Mouse (Mus musculus): ENCODE results near the gene Cys1.

Cys1 gene

GRCm38 (mm10) chr12:24697484-24698204, 16.0 kb upstream of the Cys1 start:
- no peak for DNase-seq (ENCODE audit: low spot score)

DNA sequence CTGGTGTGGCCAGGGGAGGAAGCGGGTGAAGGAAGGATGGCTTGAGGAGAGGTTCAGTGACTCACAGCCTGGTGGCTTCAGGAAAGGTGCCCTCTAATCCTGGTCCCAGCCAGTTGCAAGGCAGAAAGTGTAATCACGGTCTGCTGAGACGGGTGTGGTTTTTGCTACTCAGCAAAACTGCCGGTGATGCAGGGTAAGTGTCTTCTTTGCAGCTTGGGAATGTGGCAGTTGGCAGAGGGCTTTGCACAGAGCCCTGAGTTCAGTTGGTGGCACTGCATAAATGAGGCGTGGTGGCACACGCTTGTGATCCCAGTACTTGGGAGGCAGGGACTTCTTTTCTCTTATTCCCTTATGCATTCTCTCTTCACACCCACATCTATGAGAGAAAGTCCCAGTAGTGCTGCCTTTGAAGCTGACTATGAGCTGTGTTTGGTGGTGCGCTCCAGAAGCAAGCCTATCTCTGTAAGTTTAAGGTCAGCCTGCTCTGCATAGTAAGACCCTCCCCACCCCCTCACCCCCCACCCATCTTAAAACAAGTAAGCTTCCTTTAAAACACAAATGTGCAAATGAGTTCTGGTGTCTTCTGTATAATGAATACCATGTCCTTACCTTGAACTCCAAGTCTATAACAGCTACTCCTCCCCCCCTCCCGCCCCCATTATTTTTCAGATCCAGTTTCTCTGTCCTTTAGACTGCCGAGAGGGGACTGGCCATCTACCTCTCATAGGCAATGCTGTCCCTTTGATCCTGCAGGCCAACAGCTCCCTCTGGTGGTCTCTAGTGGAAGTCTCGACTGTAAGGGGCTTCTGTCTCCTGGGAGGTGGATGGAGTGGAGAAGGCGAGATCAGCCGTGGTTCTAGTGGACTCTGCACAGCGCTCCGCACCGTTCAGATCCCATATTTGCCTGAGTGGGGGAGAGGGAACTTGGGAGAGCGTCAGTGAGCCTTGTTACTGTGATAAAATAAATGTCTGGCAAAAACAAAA, 15.2 kb upstream of the Cys1 start:
- peak; percentile 69 for DNase-seq (ENCODE audit: low spot score)

- no peak for DNase-seq (ENCODE audit: low spot score)
Observed at GRCm38 (mm10) chr12:24690351-24690750, 8.7 kb upstream of the Cys1 start.

DNA sequence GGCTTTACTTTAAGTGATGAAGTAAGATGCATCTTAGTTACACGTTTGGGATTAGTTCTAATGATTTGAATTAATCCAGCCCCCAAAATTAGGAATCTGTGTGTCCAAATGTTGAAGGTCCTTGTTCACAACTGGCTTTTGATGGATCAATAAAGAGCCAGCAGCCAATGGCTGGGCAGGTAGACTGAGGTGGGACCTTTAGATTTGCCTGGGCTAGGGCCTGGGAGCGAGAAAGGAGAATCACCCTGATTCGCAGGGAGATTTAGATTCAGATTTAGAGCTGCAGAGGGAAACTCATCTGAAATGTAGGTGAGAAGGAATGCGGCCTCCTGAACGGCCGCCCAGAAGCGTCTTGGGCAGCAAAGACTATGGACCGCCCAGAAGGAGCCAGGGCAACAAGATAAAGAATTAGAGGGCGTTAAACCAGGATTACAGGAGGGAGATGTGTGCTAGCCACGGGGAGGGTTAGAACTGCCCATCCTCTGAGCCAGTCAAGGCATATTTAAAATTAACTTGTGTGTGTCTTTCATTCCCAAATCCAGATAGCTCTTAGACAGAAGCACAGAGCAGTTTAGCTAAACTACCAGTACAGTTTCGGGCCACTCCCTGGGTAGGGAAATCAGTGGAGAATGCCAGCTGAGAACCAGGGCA, 5.2 kb upstream of the Cys1 start:
- DNase-seq (ENCODE audit: low spot score): no peak

GRCm38 (mm10) chr12:24686038-24686695, 4.6 kb upstream of the Cys1 start:
- no peak for DNase-seq (ENCODE audit: low spot score)

GRCm38 (mm10) chr12:24683461-24683860, 1.8 kb upstream of the Cys1 start:
- DNase-seq (ENCODE audit: low spot score): no peak

- no peak for DNase-seq (ENCODE audit: low spot score)
Observed at GRCm38 (mm10) chr12:24682563-24682962, 950 bp upstream of the Cys1 start.

- DNase-seq (ENCODE audit: low spot score): no peak
Observed at GRCm38 (mm10) chr12:24680492-24681285, 924 bp downstream of the Cys1 start.

GRCm38 (mm10) chr12:24680096-24680491, 1.5 kb downstream of the Cys1 start:
- DNase-seq (ENCODE audit: low spot score): no peak

DNA sequence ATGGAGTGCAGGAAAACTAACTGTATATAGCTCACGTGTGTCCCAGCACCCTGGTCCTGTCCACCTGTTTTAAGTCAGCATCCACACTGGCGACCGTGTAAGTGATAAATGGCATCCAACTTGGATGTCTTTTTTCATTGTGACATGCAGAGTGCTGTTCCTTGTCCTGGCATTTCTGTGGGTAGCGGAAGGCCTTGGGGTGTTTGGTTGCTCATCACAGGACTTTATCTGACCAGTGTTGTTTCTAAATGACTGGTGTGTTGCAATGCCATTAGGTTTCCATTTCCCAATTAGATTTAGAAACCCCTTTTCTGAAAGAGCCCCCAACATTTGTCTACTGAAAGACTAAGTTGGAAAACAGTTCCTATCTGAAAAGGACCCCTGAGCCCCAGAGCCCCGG, 19.5 kb downstream of the Cys1 start:
- DNase-seq (ENCODE audit: low spot score): no peak

DNA sequence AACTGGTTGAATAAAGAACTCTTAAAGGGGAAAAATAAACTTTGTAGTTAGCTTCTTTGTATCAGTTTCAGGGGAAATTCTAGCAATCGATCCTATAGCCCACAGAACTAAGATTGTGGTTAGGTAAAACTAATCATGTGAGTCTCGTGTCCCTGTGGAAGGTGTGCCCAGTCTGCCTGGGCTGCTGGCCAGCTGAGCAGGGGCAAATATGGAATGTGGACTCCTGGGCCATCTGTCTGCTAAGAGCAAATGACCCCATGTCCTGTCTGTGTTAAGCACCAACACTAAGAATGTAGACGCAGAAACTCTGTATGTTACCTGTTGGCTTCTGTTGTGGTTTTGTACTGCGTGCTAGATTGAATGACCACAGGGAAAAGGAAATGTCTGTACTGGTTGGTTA, 20.5 kb downstream of the Cys1 start:
- no peak for DNase-seq (ENCODE audit: low spot score)

DNA sequence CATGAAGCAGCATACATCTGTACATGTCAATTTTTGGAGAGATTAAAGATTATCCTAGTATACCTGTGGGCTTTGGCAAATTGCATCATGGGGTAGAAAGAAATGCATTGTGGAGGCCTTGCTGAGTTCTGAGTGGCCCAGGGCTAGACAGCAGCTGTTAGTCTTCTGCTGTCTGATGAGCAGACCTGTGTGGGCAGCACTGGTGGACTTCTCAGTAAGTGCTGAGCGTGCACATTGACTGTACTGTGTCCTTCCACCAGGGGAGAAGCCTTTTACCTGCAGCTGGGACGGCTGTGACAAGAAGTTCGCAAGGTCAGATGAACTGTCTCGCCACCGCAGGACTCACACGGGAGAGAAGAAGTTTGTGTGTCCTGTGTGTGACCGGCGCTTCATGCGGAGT, 21.7 kb downstream of the Cys1 start:
- no peak for DNase-seq (ENCODE audit: low spot score)

DNA sequence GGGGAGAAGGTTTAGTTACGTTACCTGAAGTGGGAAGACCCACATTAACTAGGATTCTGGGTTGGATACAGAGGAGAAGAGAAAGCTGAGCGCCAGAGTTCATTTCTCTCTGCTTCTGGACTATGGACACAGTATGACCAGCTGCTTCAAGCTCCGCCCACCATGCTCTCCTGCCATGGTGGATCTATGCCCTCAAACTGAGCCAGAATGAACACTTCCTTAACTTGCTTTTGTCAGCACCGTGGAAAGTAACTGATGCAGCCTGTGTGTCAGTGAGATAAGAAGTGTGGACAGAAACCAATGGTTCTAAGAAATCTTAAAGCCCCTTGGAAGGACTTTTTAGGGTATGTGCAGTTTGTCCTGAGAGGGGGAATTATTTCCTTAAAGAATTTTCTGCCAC, 22.6 kb downstream of the Cys1 start:
- no peak for DNase-seq (ENCODE audit: low spot score)

- no peak for DNase-seq (ENCODE audit: low spot score)
Observed at GRCm38 (mm10) chr12:24656436-24656835, 25.2 kb downstream of the Cys1 start.

- DNase-seq (ENCODE audit: low spot score): no peak
Observed at GRCm38 (mm10) chr12:24654065-24654862, 27.3 kb downstream of the Cys1 start.

GRCm38 (mm10) chr12:24651642-24652342, 29.8 kb downstream of the Cys1 start:
- DNase-seq (ENCODE audit: low spot score): peak; percentile 91

DNA sequence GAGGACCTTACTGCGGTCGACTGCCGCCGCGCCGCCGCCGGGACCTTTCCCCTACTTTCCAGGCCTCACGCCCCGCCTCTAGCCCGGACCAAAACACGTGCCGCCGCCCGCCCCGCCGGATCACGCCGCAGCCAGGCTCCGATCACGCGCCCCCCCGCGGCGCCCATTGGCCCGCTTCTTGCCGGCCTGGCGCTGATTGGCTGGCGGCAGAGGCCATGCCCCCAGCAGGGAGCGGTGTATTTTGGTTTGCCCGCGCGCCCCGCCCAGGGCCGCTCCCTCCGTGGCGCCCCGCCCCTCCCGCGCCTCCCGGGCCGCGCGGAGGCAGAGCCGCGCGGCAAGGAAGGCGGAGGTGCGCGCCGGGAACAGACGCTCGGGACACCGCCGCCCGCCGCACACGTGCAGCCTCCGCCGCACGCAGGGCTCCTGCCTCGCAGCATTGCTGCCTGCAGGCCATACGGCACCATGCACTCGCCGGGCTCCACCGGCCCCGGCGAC, 30.5 kb downstream of the Cys1 start, which contains the start of gene Klf11:
Gene Klf11, plus strand, starts transcription at position 212 of the 495 bp plus-strand sequence.
- DNase-seq (ENCODE audit: low spot score): peak; percentile 97

DNA sequence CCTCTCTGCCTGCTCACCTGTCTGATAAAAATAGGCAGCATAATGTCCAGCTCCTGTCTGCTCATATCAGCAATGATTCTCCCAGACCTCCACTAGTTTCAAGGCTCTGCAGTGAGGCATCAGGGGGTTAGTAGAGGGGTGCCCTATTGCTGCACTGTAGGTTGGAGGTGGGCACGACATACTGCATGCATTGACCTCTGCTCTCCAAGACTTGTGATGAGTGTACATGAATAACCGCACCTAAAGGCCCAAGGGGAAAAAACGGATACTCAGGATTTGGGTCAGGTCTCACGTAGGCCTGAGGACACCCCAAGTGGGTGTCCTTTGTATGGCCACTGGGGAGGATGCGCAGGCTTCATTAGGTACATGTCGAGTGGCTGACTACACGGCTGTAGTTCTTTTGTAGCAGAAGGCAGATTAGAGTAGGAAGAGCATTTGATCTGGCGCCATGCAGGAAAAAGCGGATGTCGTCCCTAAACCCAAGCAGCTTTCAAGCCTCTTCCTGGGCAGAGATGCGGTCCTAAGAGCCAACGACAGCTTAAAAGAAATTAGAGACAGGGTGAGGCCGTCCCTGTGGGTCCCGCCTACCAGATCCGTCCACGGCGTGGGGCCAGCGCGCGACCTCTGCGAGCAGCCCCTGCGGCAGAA, 31.1 kb downstream of the Cys1 start:
- DNase-seq (ENCODE audit: low spot score): no peak

- DNase-seq (ENCODE audit: low spot score): no peak
Observed at GRCm38 (mm10) chr12:24648094-24648493, 33.5 kb downstream of the Cys1 start.

Measured in ovary, postnatal 10 days (tissue).